Mouse (Mus musculus) olfactory bulb, adult 2 months (tissue): ENCODE measurements around the gene Tspo2.

Source experiments
- CTCF ChIP-seq: fragments of 200-500 bp; IDR thresholded peaks from 2 replicates; pipeline ENCODE4 v1.5.1; 2012; ENCODE audit warnings: low read depth, mild to moderate bottlenecking, low read length, moderate library complexity; ENCODE audit not compliant: insufficient read depth
- POLR2A ChIP-seq: fragments of 200-500 bp; IDR thresholded peaks from 2 replicates; pipeline ENCODE4 v1.6.1; 2012; ENCODE audit warnings: mild to moderate bottlenecking, low read depth, low read length, moderate library complexity; ENCODE audit not compliant: insufficient read depth

DNA sequence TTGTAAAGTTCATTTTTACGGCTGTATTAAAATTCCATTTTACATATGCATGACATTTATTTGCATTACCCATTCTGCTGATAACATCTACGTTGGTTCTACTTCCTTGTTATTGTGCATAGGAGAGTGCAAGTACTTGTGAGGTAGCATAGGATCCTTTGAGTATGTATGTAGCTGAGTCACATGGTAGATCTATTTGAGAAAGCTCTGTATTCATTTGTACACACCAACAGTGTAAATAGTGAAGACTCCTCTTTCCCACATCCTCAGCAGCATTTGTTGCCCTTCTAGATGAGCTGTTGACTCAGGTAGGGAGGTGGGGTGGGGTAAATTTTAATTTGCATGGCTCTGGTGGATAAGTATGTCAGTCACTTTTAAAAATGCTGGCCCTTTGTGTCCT is 47.5 kb downstream of the Tspo2 start:
- TF ChIP-seq POLR2A (no peak), CTCF (no peak)
